Mouse (Mus musculus) large intestine, adult 2 months (tissue): ENCODE data around the gene Gm4981. TPM values are rescaled to one million over a fixed set of nuclear protein-coding genes. Genes with fewer than 3 reads are reported as not detected.
"Not testable (repeated sequence)": the region's sequence is repeated elsewhere in the genome, so short reads cannot be mapped to it uniquely, and the experiment has no call there.

ENCODE experiments used
- DNase-seq: peaks from one replicate; pipeline ENCODE4 v3.0.0-alpha.2; 2012; ENCODE audit warnings: low read depth, low spot score
- whole genome bisulfite sequencing: fragments of 180-500 bp; shearing (Covaris S2); methylation state at CpG from one replicate; pipeline ENCODE4 v1.1.7; 2018; 5-methylcytosine and 5-hydroxymethylcytosine counted together
- polyA plus RNA-seq: library from polyadenylated mRNA; depleted of rRNA; stranded (reverse); fragments of >200 nt; gene quantifications from 2 replicates; pipeline ENCODE4 v1.2.3, GENCODE M21; 2012; rRNA removed

The Gm4981 gene
- polyA plus RNA-seq, 1 experiment: not detected

DNA sequence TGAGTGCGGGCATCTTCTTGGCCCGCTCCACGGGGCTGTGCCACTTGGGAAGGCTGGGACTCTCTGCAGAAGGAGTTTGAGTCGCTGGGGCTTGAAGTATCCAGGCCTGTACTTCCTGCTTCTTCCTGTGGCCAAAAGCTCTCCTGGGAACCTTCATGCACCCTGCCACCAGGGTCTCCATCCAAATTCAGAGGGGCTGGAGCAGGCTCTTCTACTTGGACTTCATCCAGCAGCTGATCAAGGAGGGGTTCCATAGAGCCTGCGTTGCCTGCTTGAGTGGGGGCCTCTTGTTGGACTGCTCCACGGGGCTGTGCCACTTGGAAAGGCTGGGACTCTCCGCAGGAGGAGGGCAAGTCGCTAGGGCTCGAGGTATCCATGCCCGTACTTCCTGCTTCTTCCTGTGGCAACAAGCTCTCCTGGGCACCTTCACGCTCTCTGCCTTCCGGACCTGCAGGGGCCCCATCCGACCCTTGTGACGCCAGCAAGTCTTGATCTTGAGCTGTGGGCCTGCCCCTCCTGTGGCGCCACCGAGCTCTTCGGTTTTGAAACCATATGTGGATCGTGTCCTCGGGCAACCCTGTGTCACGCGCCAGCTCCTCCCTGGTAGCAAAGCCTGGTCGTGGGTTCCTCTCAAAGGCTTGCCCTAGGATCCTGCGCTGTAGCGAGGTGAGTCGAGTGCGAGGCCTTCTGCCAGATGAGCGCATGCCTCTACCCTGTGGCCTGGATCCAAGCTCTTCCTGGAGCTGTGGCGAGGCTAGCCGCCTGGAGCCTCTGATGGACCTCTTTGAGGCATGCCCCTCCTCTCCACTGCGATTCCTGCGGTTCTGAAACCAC lies 12.3 kb downstream of the Gm4981 start:
- WGBS: 84% methylated on average over 31 of the region's 31 CpGs
- DNase-seq: not testable (repeated sequence)

DNA sequence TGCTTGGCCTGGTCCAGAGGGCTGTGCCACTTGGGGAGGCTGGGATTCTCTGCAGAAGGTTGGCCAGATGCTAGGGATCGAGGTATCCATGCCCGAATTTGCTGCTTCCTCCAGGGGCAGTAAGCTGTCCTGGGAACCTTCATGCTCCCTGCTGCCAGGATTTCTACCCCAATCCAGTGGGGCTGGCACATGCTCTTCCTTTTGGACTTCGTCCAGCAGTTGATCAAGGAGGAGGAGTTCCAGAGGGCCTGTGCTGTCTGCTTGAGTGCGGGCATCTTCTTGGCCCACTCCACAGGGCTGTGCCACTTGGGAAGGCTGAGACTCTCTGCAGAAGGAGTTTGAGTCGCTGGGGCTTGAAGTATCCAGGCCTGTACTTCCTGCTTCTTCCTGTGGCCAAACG lies 13.3 kb downstream of the Gm4981 start:
- 81% methylated on average over 4 of the region's 6 CpGs for WGBS

GRCm38 (mm10) chr10:58221571-58221970 lies 14.9 kb downstream of the Gm4981 start:
- DNase-seq: not testable (repeated sequence)
- WGBS: 85% methylated on average over 2 of the region's 2 CpGs

More for the DNA sequence above, 13.3 kb downstream of the Gm4981 start:
- not testable (repeated sequence) for DNase-seq

GRCm38 (mm10) chr10:58220726-58221125 lies 15.8 kb downstream of the Gm4981 start:
- 77% methylated on average over 6 of the region's 6 CpGs for WGBS
- no peak for DNase-seq

- no peak for DNase-seq
- WGBS: 86% methylated on average over 3 of the region's 3 CpGs
Observed at GRCm38 (mm10) chr10:58217366-58217765, 19.1 kb downstream of the Gm4981 start.

DNA sequence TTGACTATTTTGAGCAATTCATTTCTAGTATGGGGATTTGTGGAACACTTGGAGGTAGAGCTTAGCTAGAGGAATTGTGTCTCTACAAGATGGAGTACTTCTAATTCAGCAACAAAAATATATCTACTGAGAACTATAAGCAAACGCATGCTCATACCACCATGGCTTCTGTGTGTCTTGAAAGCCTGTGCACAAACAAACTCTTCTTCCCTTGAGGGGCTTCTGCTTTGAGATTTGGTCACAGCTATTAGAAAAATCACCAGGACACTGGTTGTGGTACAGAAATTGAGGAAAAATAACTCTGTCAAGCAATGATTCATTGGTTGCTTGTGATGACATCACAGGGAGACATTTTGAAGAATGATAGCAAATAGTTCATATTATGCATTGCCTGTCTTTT lies 21.1 kb downstream of the Gm4981 start:
- no peak for DNase-seq
- 85% methylated on average over 1 of the region's 1 CpGs for WGBS

DNA sequence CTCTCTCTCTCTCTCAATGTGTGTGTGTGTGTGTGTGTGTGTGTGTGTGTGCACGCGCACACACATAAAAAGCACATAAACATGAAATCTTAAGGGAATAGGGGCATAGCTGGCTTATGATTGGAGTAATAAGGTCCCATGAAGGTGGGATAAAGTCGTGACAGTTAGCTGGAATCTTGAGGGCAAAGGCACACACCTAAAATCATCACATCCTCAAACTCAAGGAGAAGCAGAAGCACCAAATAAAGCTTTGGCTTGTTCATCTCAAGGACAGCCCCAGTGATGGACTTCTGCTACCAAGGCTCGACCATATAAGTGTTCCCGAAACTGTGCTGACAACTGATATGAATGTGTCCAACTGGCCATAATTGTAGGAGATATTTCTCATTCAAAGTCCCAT lies 21.6 kb downstream of the Gm4981 start:
- DNase-seq: no peak
- 79% methylated on average over 5 of the region's 5 CpGs for WGBS

DNA sequence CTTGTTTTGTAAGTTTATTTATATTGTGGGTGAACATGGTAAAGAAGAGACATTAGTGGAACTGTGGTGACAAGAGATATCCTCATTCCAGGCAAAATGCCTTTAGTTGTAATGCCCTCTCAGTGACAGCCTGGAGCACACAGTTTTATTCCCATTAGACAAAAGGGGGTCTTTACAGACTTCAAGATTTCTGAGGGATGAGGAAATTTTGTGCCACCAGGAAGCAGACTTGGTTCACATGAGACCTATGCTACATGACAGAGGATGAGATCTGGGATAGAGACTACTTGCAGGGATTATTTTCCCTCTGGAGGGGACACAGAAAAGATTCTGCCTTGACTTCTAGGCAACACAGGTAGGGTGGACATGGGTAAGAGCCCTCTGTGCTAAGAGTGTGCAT lies 22.0 kb downstream of the Gm4981 start:
- no peak for DNase-seq

DNA sequence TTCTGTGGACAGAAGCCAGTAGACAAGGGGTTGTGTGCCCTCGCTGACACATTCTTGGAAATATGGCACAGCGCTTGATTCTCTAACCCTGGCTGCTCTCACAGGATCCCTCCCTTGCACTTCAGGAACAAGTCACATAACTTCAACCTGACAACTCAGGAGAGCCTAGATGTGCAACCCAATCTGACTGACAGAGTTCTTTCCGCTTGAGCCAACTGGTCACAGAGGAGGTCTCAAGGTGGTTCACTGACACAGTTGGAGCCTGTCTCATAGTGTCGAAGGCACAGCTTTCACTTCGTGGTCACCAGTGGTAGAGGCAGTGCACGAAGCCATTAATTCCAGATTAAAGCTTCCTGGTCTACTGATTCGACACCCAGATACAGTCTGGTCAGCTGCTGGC lies 24.3 kb downstream of the Gm4981 start:
- WGBS: 76% methylated on average over 7 of the region's 7 CpGs
- no peak for DNase-seq

DNA sequence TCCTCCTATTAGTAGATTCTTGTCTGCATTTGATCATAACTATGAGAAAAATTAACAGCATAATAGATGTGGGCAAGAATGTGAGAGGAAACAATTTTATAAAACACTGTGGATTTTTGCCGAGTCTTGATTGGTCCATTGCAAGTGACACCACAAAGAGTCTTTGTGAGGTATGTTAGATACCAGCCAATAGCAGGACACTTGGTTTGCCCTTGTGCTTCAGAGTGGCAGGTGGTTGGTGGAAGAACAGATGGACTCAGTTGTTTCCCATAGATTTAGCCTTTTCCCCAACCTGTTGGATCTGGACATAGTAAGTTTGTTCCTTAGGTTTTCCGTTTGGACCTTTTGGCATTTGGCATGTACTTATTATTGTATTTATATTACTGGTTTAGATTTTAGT lies 25.3 kb downstream of the Gm4981 start:
- WGBS: 87% methylated on average over 2 of the region's 2 CpGs
- DNase-seq: no peak

DNA sequence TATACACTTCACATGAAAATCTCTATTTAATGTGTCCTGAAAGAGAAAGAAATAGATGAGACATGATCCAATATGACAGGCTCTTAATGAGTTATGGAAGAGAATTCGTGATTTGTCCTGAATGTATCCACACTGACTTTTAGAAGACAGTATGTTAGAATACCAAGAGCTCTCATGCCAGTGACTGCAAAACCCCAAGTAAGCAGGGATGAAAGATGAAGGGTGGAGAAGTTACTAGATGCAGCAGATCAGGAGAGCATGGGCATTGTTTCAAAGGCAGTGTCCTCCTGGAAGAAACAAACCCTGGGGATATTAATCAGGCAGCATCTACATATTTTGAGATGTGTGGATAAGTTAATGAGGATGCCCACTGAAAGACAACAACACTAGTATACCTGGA lies 26.0 kb downstream of the Gm4981 start:
- 65% methylated on average over 1 of the region's 1 CpGs for WGBS
- no peak for DNase-seq

DNA sequence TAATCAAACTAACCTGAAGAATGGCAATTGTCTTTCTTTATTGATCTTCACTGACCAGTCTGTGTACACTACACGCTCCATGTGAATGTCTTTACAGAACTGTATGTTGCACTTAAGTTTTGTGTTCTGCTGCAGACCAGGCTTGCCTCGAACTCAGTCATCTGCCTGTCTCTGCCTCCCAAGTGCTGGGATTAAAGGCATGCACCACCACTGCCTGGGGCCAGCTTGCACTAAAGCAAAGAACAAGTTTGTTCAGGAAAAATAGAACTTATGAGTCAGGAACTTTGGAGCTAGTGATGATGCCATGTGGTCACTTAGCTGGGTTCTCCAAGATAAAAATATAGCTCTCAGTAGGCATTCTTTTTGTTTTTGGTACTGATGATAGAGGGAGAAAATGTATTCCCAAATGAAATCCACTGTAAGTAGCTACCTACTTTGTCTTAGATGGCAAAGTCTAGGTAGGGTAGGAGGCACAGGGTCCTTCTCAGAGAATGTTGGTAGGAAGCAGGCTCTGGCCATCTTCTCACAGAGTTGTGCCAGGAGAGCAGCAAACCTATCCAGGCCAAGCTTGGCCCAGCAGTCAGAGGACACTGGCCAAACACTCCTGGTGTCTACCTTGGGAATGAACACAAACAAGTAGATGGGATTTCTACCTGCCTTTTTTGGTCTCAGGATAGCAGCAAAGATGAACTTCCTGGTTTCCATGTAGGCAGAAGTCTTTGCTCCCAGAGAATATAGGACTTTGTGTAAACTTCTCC lies 26.6 kb downstream of the Gm4981 start:
- 46% methylated on average over 2 of the region's 2 CpGs for WGBS
- DNase-seq: no peak

- DNase-seq: no peak
- 84% methylated on average over 4 of the region's 4 CpGs for WGBS
Observed at GRCm38 (mm10) chr10:58206639-58207404, 29.7 kb downstream of the Gm4981 start.

- WGBS: 34% methylated on average over 1 of the region's 1 CpGs
- no peak for DNase-seq
Observed at GRCm38 (mm10) chr10:58205986-58206385, 30.5 kb downstream of the Gm4981 start.

Other genes with a start within 250 kb of the Gm4981 start
- not detected in 2 replicates for gene AW822073, start 11.8 kb downstream of the Gm4981 start, polyA plus RNA-seq
- gene Duxf3, start 4.0 kb downstream of the Gm4981 start, polyA plus RNA-seq: not detected in 2 replicates
- 20.6 and 25.0 TPM in 2 replicates for gene Gcc2, start 18.8 kb upstream of the Gm4981 start, polyA plus RNA-seq
- gene Lims1, start 86.8 kb upstream of the Gm4981 start, polyA plus RNA-seq: 8.1 and 16.7 TPM in 2 replicates
- gene Ranbp2, start 210.2 kb upstream of the Gm4981 start, polyA plus RNA-seq: 1.9 and 4.2 TPM in 2 replicates